Mouse (Mus musculus) forebrain, embryonic 11.5 days (tissue): ENCODE data around the gene Mpdz. TPM values are rescaled to one million over a fixed set of nuclear protein-coding genes. Genes with fewer than 3 reads are reported as not detected.

ENCODE experiments used
- ATAC-seq: fragments of 200-750 bp; cut with Nextera tagmentation; replicated peaks from 2 replicates; pipeline ENCODE4 v1.8.0; 2017; ENCODE audit warnings: moderate TSS enrichment; ENCODE audit not compliant: low FRiP score
- DNase-seq: peaks from one replicate; pipeline ENCODE4 v3.0.0-alpha.2; 2017; ENCODE audit warnings: low spot score
- H3K27ac ChIP-seq: fragments of 300-500 bp; sonication (generic); 2 replicates; pipeline ENCODE4 v1.5.1; 2014; ENCODE audit warnings: low read depth, low read length
- H3K27me3 ChIP-seq: fragments of 300-500 bp; sonication (generic); 2 replicates; pipeline ENCODE4 v1.6.1; 2014; ENCODE audit warnings: mild to moderate bottlenecking, low read length, mixed read lengths; ENCODE audit not compliant: control insufficient read depth, insufficient read depth
- H3K36me3 ChIP-seq: fragments of 300-500 bp; sonication (generic); 2 replicates; pipeline ENCODE4 v1.6.1; 2014; ENCODE audit warnings: mild to moderate bottlenecking, low read length, moderate library complexity, mixed read lengths; ENCODE audit not compliant: control insufficient read depth, insufficient read depth
- H3K4me1 ChIP-seq: fragments of 300-500 bp; sonication (generic); replicated peaks from 2 replicates; pipeline ENCODE4 v1.6.1; 2014; ENCODE audit warnings: low read length, mixed read lengths; ENCODE audit not compliant: control insufficient read depth, insufficient read depth
- H3K4me2 ChIP-seq: fragments of 300-500 bp; sonication (generic); 2 replicates; pipeline ENCODE4 v1.6.1; 2014; ENCODE audit warnings: low read depth, mild to moderate bottlenecking, low read length, moderate library complexity, mixed read lengths; ENCODE audit not compliant: severe bottlenecking
- H3K4me3 ChIP-seq: fragments of 300-500 bp; sonication (generic); 2 replicates; pipeline ENCODE4 v1.5.1; 2014; ENCODE audit warnings: low read depth, low read length
- H3K9ac ChIP-seq: fragments of 300-500 bp; sonication (generic); 2 replicates; pipeline ENCODE4 v1.6.1; 2014; ENCODE audit warnings: low read length
- H3K9me3 ChIP-seq: fragments of 300-500 bp; sonication (generic); 2 replicates; pipeline ENCODE4 v1.6.1; 2016; ENCODE audit warnings: low read length, mixed read lengths; ENCODE audit not compliant: control insufficient read depth
- WGBS: fragments of 180-500 bp; shearing (Covaris S2); extraction: QIAGEN DNeasy Blood & Tissue Kit; methylation state at CpG from one replicate; pipeline ENCODE4 v1.1.7; 2014; 5-methylcytosine and 5-hydroxymethylcytosine counted together
- polyA plus RNA-seq: library from polyadenylated mRNA; unstranded; fragments of >200 nt; fragmentation: Nextera tagmentation; extraction: Ambion mirVana; gene quantifications from 2 replicates; pipeline ENCODE4 v1.2.1, GENCODE M21; 2014

Mpdz gene
- polyA plus RNA-seq: 55.0 and 62.3 TPM in 2 replicates

DNA sequence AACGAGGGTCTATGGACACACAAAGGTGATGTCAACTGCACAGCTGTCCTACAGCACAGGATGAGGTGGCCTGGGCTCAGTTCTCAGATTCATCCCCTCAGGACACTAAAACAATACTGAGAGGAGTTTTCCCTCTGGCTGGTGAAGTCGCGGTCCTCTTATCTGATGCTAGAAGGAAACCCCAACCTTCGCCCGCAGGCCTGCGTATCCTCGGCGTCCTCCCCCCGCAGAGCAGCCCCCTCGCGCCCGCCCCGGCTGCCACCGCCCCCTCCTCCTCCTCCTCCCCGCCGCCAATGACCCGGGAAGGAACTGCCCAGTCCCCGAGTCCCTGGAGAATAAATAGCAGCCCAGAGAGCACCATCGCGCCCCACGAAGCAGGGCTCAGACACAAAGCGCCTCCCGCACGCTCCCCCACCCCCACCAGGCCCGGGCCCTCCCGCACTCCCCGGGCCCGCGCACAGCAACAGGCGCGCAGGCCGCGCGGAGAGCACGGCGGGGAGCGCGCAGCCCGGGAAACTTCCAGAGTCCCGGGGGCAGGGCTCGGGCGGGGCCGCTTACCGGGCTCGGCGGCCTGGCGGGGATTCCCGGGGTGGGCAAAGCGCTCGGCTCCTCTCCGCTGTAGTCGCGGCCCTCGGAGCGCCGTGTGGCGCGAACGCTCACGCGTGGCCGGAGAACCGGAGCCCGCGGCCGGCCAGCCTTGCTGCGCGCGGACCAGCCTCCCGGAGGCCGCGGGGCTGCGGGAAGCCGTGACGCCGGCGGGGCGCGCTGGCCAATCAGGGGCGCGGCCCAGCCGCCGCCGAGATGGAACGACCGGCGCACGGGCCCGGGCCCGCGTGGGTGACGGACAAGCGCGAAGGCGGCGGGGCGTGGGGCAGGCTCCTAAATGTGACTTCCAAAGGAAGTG lies at the start of gene Mpdz:
Gene Mpdz (minus strand): TSS at position 738 of the 904 bp plus-strand sequence.
- H3K4me1 ChIP-seq: peaks cover 4% of the 10 kb centered on the region; the same call in 1 of the 2 replicates
- under 1% methylated on average over 89 of the region's 97 CpGs for WGBS
- H3K27ac ChIP-seq: peak within 1 kb of the TSS; percentile 84
- no peaks in the 10 kb centered on the region for H3K36me3 ChIP-seq
- no peaks in the 10 kb centered on the region for H3K27me3 ChIP-seq
- H3K9me3 ChIP-seq: no peaks in the 10 kb centered on the region
- H3K4me3 ChIP-seq: peak within 1 kb of the TSS; percentile 82
- peak; percentile 88 for DNase-seq
- H3K9ac ChIP-seq: peak within 1 kb of the TSS; percentile 97
- ATAC-seq: peak; percentile 95
- peak within 1 kb of the TSS; percentile 67 for H3K4me2 ChIP-seq

DNA sequence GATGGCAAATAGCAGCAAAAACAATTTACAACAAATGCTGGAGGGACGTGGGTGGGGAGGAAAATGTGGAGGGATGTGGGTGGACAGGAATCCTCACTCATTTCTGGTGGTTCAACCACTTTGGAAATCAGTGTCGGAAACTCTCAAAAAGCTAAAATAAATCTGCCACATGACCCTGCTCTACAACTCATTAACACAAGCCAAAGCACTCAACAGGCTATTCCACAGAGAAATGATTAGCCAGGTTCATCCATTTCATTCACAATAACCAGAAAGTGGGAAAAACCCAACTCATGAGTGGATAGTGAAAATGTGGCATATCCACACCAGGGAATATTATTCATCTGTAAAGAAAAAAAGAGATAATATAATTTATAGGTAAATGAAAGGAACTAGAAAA lies 47.9 kb upstream of the Mpdz start:
- no peak overlapping the region for H3K9ac ChIP-seq
- WGBS: 94% methylated on average over 2 of the region's 2 CpGs
- H3K4me1 ChIP-seq: no peaks in the 10 kb centered on the region

DNA sequence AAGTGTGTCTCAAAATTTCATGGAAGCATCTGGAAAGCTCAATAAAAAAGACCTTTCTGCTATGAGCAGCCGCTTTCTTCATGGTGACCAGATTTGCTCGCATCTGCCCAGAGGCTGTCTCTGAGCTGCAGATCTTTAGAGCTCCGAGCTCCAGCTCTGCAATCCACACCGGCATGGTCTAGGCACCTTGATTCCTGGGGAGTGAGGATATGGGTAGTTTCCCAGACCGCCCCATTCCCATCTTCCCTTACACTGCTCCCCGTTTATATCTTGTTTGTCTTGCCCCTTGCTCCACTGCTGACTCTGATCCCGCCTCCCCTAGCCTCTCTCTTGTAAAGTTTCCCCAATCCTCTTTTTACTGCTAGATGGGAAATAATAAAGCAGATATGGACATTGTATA lies 42.0 kb upstream of the Mpdz start:
- H3K9me3 ChIP-seq: no peaks in the 10 kb centered on the region
- no peak overlapping the region for H3K4me2 ChIP-seq
- ATAC-seq: no peak
- no peaks in the 10 kb centered on the region for H3K27me3 ChIP-seq
- H3K4me1 ChIP-seq: no peaks in the 10 kb centered on the region
- no peak overlapping the region for H3K27ac ChIP-seq
- no peaks in the 10 kb centered on the region for H3K36me3 ChIP-seq
- no peak overlapping the region for H3K9ac ChIP-seq
- DNase-seq: no peak
- 81% methylated on average over 7 of the region's 7 CpGs for WGBS
- H3K4me3 ChIP-seq: no peak overlapping the region

More for the DNA sequence above, 47.9 kb upstream of the Mpdz start:
- no peaks in the 10 kb centered on the region for H3K9me3 ChIP-seq
- no peak overlapping the region for H3K4me2 ChIP-seq
- H3K36me3 ChIP-seq: no peaks in the 10 kb centered on the region
- ATAC-seq (no peak), DNase-seq (no peak)
- no peaks in the 10 kb centered on the region for H3K27me3 ChIP-seq
- H3K27ac ChIP-seq: no peak overlapping the region
- no peak overlapping the region for H3K4me3 ChIP-seq

DNA sequence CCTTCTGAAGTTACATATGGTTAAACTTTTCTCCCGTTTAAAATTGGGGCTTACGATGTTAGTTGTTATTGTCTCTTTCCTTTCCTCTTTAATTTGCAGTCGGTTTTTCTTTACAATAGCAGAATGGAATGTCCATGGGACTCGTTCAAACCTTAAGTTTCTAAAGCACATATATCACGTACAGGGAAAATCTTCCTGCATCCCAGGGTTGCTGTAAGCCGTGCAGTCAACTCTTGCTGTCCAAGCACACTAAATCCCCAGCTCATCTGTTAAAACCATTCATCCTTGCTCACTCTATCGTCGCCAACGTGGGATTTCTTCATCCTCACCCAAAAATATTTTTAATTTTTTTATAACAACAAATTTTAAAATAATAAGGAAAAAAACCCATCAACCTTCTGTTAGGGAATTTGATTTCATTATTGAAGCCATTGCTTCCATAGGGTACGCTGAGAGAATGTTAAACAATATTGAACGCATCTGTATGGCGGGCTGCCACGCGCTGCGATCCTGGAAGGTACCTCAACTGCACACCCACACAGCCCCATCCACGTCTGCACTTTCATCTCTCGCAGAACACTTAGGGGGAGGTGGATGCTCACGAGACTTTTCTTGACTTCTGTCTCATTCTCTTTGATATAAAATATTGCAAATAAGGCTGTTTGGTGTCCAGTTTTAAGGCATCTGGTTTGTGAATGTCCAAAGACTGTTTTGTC lies 41.4 kb upstream of the Mpdz start:
- Histone ChIP-seq H3K27me3 (no peaks in the 10 kb centered on the region), H3K36me3 (no peaks in the 10 kb centered on the region), H3K9ac (no peak overlapping the region), H3K27ac (no peak overlapping the region), H3K4me3 (no peak overlapping the region), H3K4me1 (no peaks in the 10 kb centered on the region), H3K4me2 (no peak overlapping the region), H3K9me3 (no peaks in the 10 kb centered on the region)
- 80% methylated on average over 18 of the region's 18 CpGs for WGBS
- no peak for DNase-seq
- ATAC-seq: no peak

DNA sequence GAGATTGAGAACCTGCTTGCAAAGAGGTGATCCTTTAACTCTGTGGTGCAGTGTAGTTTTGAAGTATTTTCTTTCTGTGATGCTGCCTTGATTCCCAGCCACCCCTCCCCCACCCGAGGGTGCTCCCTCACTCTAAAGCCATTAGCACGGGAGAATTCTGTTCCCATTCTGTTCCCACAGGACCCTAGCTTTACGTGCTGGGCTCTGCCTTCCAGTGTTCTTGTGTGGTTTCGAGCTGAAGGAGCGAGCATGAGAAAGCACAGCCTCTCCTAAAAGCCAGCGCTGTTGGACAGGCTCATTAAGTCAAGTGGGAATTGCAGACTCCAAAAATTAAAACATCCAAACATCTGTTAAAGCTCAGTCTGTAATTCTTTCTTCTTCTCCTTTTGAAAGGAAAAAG lies 40.5 kb upstream of the Mpdz start:
- Histone ChIP-seq H3K4me1 (no peaks in the 10 kb centered on the region), H3K4me2 (no peak overlapping the region), H3K4me3 (no peak overlapping the region), H3K27me3 (no peaks in the 10 kb centered on the region), H3K27ac (no peak overlapping the region), H3K9me3 (no peaks in the 10 kb centered on the region), H3K9ac (no peak overlapping the region), H3K36me3 (no peaks in the 10 kb centered on the region)
- WGBS: 15% methylated on average over 6 of the region's 6 CpGs
- ATAC-seq (peak; percentile 51; the same call in 1 of the 2 replicates), DNase-seq (no peak)

DNA sequence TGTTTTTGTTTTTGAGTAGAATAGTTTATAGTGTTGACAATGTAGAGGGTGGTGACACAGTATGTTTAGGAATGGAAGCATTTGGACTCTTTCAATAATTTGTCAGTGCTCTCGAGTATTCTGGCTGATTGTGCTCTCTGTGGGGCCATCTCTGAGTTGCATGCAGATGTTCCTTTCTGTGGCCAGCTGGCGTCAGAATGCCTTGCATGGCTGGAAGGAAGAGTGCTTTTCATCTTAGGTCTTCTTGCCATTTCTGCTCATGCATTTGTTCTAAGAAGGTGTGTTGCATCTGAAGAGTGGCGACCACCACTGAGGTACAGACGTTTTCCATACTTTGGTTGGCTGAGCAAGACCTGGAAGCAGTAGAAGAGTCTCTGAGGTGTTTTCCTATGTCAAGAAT lies 24.2 kb upstream of the Mpdz start:
- no peak for ATAC-seq
- Histone ChIP-seq H3K9me3 (no peaks in the 10 kb centered on the region), H3K27me3 (no peaks in the 10 kb centered on the region), H3K4me2 (no peak overlapping the region), H3K9ac (no peak overlapping the region), H3K4me1 (no peaks in the 10 kb centered on the region), H3K36me3 (no peaks in the 10 kb centered on the region), H3K27ac (no peak overlapping the region), H3K4me3 (no peak overlapping the region)
- WGBS: 85% methylated on average over 4 of the region's 4 CpGs
- no peak for DNase-seq

DNA sequence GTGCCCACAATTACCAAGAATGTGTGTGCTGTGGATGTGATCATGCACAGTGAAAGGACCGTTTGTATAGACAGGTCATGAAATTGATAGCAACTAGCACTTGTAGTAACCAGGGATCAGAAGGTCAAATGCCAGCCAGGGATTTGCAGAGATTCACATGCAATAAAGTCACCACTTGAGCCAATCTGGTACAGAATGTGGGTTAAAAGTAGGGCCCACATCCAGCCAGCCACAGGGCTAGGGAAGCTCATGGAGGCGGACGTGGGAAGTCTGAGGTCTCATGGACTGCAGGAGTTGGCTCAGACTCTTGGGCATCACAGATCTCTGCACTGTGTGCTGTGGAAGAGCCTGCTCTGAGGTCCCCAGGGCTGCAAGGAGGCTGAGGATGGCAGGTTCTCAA lies 22.6 kb upstream of the Mpdz start:
- 94% methylated on average over 3 of the region's 3 CpGs for WGBS

DNA sequence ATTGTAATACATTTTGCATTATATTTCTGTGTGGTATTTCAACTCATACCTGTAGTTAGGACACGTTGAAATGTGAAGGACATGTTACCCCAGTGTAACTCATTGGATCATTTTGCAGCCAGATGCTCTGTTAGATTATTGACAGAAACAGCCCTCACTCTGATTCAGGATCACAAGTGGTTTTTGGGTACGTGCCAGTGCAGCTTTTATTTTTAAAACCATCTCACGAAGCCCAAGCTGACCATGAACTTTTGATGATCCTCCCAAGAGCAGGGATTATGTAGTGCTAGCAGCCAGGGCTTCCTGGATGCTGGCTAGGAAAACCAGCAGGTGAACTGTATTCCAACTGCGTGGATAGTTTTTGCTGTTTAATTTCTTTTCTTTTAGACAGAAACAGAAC lies 19.6 kb upstream of the Mpdz start:
- H3K9me3 ChIP-seq: no peaks in the 10 kb centered on the region
- WGBS: 78% methylated on average over 4 of the region's 4 CpGs
- H3K27me3 ChIP-seq: no peaks in the 10 kb centered on the region
- H3K4me3 ChIP-seq: no peak overlapping the region
- no peak overlapping the region for H3K27ac ChIP-seq
- H3K4me2 ChIP-seq: no peak overlapping the region
- H3K4me1 ChIP-seq: no peaks in the 10 kb centered on the region
- DNase-seq (no peak), ATAC-seq (no peak)
- H3K36me3 ChIP-seq: no peaks in the 10 kb centered on the region
- H3K9ac ChIP-seq: no peak overlapping the region

More for the DNA sequence above, 22.6 kb upstream of the Mpdz start:
- no peaks in the 10 kb centered on the region for H3K4me1 ChIP-seq
- H3K4me3 ChIP-seq: no peak overlapping the region
- no peaks in the 10 kb centered on the region for H3K27me3 ChIP-seq
- H3K27ac ChIP-seq: no peak overlapping the region
- no peak for DNase-seq
- no peaks in the 10 kb centered on the region for H3K36me3 ChIP-seq
- no peak for ATAC-seq
- H3K4me2 ChIP-seq: no peak overlapping the region
- H3K9ac ChIP-seq: no peak overlapping the region
- no peaks in the 10 kb centered on the region for H3K9me3 ChIP-seq
